Mouse (Mus musculus) bone marrow, adult 2 months (tissue): ENCODE results near the gene Pdlim1. TPM values are rescaled to one million over a fixed set of nuclear protein-coding genes. Genes with fewer than 3 reads are reported as not detected.

Experiments used
- H3K27ac ChIP-seq: fragments of 200-500 bp; 2 replicates; pipeline ENCODE4 v1.5.1; 2012; ENCODE audit warnings: low read depth, mild to moderate bottlenecking, control low read depth, inconsistent platforms, low read length; ENCODE audit not compliant: control insufficient read depth, poor library complexity, insufficient read depth
- H3K4me1 ChIP-seq: fragments of 200-500 bp; 2 replicates; pipeline ENCODE4 v1.6.1; 2011; ENCODE audit warnings: low read length; ENCODE audit not compliant: control insufficient read depth, insufficient read depth
- H3K4me3 ChIP-seq: fragments of 200-500 bp; replicated peaks from 2 replicates; pipeline ENCODE3; 2011; ENCODE audit warnings: mild to moderate bottlenecking, low read depth, low read length, control low read depth; ENCODE audit not compliant: control insufficient read depth
- CTCF ChIP-seq: fragments of 200-500 bp; IDR thresholded peaks from 2 replicates; pipeline ENCODE4 v1.5.1; 2011; ENCODE audit warnings: low read length, control low read depth; ENCODE audit not compliant: control insufficient read depth, insufficient read depth
- POLR2A ChIP-seq: fragments of 200-500 bp; IDR thresholded peaks from 2 replicates; pipeline ENCODE4 v1.6.1; 2011; ENCODE audit warnings: low read depth, mild to moderate bottlenecking, control low read depth, low read length, borderline replicate concordance; ENCODE audit not compliant: control insufficient read depth
- WGBS: fragments of 180-500 bp; shearing (Covaris S2); methylation state at CpG from one replicate; pipeline ENCODE4 v1.1.7; 2018; 5-methylcytosine and 5-hydroxymethylcytosine counted together
- polyA plus RNA-seq: library from polyadenylated mRNA; stranded (reverse); fragments of >200 nt; gene quantifications from 2 replicates; pipeline ENCODE4 v1.2.4, GENCODE M21; 2011; ENCODE audit warnings: low replicate concordance; ENCODE audit not compliant: missing spikeins, insufficient read depth, insufficient read length

The Pdlim1 gene
- polyA plus RNA-seq, 1 experiment = 34.1 TPM

GRCm38 (mm10) chr19:40297078-40297797 lies 25.6 kb upstream of the Pdlim1 start:
- H3K4me1 ChIP-seq = no peaks in the 10 kb centered on the region; the same call in 1 of the 2 replicates
- no peak overlapping the region for H3K4me3 ChIP-seq
- TF ChIP-seq POLR2A = no peak
- TF ChIP-seq CTCF = no peak
- 78% methylated on average over 7 of the region's 7 CpGs for WGBS
- no peak overlapping the region for H3K27ac ChIP-seq

- Histone ChIP-seq H3K4me3 (no peak overlapping the region), H3K27ac (no peak overlapping the region), H3K4me1 (no peaks in the 10 kb centered on the region)
- 66% methylated on average over 1 of the region's 1 CpGs for WGBS
- TF ChIP-seq CTCF (no peak), POLR2A (no peak)
These were observed 22.6 kb upstream of the Pdlim1 start for GRCm38 (mm10) chr19:40294231-40294630.

- no peak for TF ChIP-seq POLR2A
- TF ChIP-seq CTCF = no peak
- Histone ChIP-seq H3K4me3 (no peak overlapping the region), H3K27ac (no peak overlapping the region), H3K4me1 (no peaks in the 10 kb centered on the region)
- WGBS = 91% methylated on average over 6 of the region's 6 CpGs
These were observed 22.1 kb upstream of the Pdlim1 start for GRCm38 (mm10) chr19:40293791-40294190.

- TF ChIP-seq POLR2A = no peak
- TF ChIP-seq CTCF = no peak
- Histone ChIP-seq H3K4me3 (no peak overlapping the region), H3K4me1 (no peaks in the 10 kb centered on the region), H3K27ac (no peak overlapping the region)
- WGBS = 88% methylated on average over 6 of the region's 6 CpGs
These were observed 18.6 kb upstream of the Pdlim1 start for GRCm38 (mm10) chr19:40290099-40290724.

- no peak for TF ChIP-seq CTCF
- TF ChIP-seq POLR2A = no peak
- H3K27ac ChIP-seq = no peak overlapping the region
- no peaks in the 10 kb centered on the region for H3K4me1 ChIP-seq
- WGBS = 85% methylated on average over 9 of the region's 9 CpGs
- H3K4me3 ChIP-seq = no peak overlapping the region
These were observed 16.8 kb upstream of the Pdlim1 start for GRCm38 (mm10) chr19:40288415-40288814.

- 83% methylated on average over 2 of the region's 2 CpGs for whole genome bisulfite sequencing
- Histone ChIP-seq H3K4me1 (no peaks in the 10 kb centered on the region), H3K4me3 (no peak overlapping the region), H3K27ac (no peak overlapping the region)
- TF ChIP-seq CTCF (no peak), POLR2A (no peak)
These were observed 13.1 kb upstream of the Pdlim1 start for GRCm38 (mm10) chr19:40284704-40285103.

GRCm38 (mm10) chr19:40283415-40283814 lies 11.8 kb upstream of the Pdlim1 start:
- Histone ChIP-seq H3K4me1 (no peaks in the 10 kb centered on the region), H3K4me3 (no peak overlapping the region), H3K27ac (no peak overlapping the region)
- no peak for TF ChIP-seq CTCF
- no peak for TF ChIP-seq POLR2A
- WGBS = 64% methylated on average over 2 of the region's 2 CpGs

- H3K4me1 ChIP-seq = no peaks in the 10 kb centered on the region
- H3K4me3 ChIP-seq = no peak overlapping the region
- H3K27ac ChIP-seq = no peak overlapping the region
- TF ChIP-seq POLR2A (no peak), CTCF (no peak)
- 81% methylated on average over 8 of the region's 8 CpGs for WGBS
These were observed 6.9 kb upstream of the Pdlim1 start for GRCm38 (mm10) chr19:40278372-40279023.
